Mouse (Mus musculus): ENCODE measurements around the gene Tspan5.

GRCm38 (mm10) chr3:138906112-138906880, 164.3 kb downstream of the Tspan5 start:
- peak; percentile 76; the same call in 1 of the 2 replicates for TF ChIP-seq CTCF (IDR thresholded peaks at IDR 0.05; ENCODE audit: extremely low read depth, insufficient read depth, insufficient read length, insufficient replicate concordance)
- TF ChIP-seq POLR2A (IDR thresholded peaks at IDR 0.05; ENCODE audit: low read depth, low read length) = no peak
